Mouse (Mus musculus) megakaryocyte, embryonic 14.5 days (primary cell): ENCODE measurements at regions not wholly inside any gene's neighbourhood (a gene's known extent, or its start where the extent isn't known, plus 50 kb on each side); places are given as distances from the start of the nearest gene placed in this dataset.

ENCODE experiments used
- FLI1 ChIP-seq: IDR thresholded peaks from 2 replicates; pipeline ENCODE4 v1.6.1; 2012; ENCODE audit warnings: low read length, inconsistent platforms, mixed read lengths
- GATA1 ChIP-seq: IDR thresholded peaks from 3 replicates; pipeline ENCODE4 v1.6.1; 2012; ENCODE audit warnings: mixed read lengths, low read length, inconsistent platforms, borderline replicate concordance

DNA sequence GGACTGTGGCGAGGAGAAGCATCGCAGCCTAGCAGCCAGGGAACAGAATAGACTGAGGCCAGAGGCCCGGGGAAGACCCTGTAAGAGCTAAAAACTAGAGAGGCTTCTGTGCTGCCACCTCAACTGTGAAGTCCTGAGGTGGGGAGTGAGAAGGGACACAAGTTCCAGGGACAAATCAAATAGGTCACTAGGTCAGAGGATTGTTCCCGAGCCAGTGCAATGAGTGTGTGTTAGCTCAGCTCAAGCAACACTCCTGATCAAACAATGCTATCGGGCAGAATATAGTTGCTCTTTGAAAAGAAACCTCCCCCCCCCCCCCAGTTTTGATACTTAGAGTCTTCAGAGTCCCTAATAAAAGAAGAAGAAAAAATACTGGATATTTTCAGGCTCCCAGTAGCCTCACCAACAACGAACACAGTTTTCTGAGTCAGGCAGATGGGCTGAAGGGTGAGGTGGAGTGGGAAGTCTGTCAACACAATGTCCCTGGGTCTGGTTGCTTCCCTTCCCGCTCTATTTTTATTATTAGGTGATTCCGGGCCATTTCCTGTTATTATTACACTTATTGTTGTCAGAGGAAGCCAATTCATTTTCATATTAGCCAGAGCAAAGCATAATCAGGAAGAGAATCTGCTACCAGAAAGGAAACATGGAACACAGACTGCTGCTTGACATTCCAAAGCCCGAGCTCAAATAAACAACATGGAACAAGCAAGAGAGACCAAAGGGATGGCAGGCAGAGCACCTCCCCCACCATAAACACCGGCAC is 332.9 kb downstream of the 1500009L16Rik start:
- TF ChIP-seq FLI1, result no peak
- TF ChIP-seq GATA1, result no peak
